Mouse (Mus musculus): ENCODE data around the gene Myof. TPM values are rescaled to one million over a fixed set of nuclear protein-coding genes. Genes with fewer than 3 reads are reported as not detected.

Myof gene
- total and polyA plus RNA-seq, 3 experiments = 3.6 to 65.2 (median 26.3) TPM

DNA sequence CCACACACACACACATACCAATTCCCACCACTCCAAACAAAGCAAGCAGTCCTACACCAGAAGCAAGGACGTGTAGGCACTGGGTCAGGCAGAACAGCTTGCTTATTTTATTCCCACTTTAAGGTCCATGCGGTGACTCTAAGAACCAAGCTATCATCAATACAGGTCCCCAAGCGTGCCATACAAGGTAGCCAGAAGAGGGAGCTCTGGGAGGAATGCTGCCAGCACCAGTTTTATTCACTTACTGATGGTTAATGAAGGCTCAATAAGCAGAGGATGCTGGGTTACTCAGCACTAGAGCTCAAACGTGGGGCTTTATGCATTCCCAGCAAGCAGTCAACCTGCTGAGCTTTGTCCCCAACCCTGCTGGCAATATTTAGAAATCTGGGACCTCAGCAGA, 96.7 kb downstream of the Myof start:
- no peak for DNase-seq

DNA sequence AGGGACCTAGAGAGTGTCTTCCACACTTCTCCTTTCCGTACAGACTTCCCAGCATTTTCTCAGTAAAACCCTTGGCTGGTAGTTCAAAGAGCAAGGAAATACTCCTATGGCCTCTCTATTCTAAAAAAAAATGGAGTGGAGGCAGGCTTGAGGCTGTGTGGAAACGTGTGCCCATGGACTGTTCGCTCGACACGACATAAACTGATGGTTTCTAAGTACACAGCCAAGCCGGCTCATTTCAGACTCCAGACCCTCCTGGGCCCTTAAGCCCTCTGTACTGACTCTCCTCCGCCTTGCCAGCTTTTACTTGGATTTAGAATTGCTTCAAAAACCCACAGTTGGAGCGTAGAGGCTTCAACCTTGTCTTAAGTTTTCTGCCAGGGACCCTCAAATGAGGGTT, 97.3 kb downstream of the Myof start:
- no peak for DNase-seq

DNA sequence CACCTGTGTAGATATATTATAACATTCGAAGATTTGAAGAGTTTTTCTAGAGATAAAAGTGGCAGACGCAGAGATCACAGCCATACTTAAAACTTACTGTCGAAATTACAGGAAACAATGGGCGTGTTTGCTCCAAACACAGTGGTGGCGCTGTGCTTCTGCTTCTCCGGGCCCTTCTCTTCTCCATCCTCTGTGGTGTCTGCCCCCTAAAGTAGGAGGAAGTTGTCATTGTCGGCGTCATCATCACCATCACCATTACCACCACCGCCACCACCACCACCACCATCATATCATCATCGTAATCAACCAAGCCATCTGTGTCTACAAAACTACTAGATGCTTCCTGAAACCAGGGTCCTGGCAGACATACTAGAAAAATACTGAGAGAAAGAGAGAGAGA, 104.2 kb downstream of the Myof start:
- no peak for DNase-seq

DNA sequence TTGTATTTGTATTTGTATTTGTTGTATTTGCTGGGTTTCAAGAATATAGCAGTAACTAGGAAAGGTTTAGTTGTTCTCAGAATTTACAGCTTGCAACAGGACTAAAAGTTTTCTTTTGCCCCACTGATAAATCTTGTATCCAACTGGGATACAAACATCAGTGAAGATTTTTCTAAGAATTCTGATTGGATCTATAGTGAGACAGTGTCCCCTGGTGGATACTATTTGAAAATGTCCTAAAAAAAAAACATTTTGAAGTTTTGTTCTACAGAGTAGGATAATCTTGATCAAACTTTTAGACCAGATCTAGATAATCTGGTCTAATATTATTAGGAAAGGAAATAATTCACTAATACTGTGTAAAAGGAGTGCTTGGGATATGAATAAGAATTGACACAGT, 106.3 kb downstream of the Myof start:
- DNase-seq = no peak

DNA sequence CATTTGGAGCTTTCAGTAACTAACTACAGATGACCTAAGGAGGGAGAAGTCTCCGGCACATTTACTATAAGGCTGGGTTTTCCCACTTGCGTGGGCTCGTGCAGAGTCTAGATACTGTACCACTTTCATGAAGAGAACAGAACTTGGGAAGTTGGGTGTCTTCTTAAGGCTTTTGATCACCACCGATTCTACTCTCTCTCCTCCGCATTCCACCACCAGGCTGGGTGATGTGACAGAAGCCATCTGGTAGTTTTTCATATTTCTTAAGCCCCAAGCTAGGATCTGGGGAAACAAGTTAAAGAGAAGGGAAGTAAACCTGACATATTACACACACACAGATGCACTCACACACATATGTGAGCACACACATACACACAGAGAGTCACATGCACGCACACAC, 108.7 kb downstream of the Myof start:
- no peak for DNase-seq

DNA sequence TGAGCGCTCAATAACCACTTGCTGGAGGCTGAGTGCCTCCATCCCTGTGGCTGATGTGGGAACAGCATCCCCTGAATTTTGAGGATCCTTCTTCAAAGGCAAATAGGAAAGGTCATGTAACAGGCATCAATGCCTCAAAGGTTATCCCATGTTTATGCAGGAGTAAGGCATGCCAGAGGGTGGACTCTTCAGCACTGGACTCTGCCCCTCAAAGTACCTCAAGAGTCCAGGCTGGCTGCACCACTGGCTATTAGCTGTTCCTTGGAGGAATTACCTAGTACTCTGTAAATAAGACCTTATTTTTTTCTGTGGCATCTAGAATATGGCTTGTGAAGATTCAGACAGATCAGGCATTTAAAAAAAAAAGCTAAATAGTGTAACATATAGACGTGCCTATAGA, 111.2 kb downstream of the Myof start:
- no peak for DNase-seq

DNA sequence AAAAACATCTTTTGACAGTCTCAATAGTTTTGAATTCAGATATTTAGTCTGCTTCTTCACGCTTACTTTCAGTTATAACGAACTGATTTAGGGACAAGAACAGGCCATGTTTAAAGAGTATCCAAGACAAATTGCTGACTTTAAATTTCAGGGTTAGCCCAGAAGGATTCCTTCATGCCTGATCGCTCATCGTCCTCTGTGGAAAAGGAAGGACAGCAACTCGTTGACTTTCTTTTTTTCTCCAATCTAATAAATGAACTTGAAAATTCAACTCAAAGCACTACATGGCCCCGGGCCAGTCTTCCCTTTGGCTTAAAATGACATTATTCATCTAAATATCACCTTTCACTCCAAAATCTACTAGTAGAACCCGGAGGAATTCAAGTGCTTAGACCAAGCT, 115.5 kb downstream of the Myof start:
- DNase-seq = no peak

DNA sequence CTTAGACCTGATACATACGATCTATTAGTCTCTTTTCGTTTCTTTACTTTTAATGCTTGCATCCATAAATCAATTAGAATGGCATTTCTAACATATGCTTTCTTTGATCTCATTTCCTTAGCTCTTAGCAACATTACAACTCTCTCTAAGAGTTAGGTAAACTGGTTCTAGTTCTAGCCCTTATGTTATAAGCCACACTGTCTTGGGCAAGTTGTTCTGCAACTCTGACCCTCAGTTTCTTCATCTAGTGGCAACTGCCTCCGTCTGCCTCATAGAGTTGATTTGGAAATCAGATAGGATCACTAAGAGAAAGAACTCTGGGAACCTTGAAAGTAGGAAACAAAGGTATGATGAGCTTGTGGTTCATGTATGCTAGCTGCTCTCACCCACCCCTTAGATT, 118.1 kb downstream of the Myof start:
- DNase-seq = no peak

DNA sequence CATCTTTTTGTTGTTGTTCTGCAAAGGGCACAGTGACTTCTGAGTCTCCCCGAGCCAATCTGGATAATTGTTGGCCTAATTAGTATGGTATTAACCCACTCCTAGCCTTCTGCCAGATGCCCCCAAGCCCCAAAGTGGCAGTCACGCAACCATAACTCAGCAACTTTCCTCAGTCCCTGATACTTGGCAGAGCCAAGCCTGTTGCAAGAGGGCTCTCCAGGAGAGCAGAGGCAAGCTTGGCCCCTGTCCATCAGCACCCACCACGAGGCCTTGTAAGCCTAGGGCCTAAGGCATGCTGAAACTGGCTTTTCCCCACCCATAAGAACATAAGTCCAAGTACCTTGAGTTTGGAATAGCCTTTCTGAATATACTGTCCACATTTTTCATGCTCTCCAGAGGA, 119.1 kb downstream of the Myof start:
- no peak for DNase-seq

DNA sequence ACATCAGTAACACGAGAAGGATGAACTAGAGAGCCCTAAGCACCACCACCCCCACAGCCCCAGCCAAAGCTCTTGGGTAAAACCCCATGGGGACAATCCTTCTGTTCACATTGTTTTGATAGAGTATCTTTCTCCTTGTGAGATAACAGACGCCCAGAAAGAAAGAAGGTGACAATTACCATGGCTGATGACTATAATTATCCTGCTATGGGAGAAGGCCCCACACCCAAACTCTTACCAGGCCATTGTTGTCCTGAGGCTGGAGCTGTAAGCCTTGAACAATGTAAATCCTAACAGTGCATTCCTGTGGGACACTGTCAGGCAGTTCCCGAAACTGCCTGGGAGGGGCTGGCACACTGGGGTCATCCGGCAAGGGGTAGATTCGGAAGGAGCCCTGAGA, 122.3 kb downstream of the Myof start:
- no peak for DNase-seq

DNA sequence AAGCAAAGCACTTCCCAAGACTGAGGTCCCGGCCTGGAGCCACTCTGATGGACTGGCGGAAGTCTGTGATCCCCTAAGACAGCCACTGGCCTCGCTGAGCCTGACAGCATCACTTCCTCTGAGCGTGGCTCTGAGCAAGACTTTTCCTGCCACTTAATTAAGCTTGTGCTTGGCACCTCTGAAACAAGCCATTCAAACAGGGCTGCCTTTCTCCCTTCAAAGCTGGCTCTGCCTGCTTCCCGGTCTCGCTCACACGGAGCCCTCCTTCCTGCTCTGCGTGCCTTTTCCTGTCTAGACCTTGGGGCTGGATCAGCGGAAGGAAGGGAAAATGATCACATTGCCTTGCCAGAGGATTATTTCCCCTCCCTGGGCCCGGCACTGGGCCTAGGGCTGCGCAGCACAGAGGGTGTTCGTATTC, 124.9 kb downstream of the Myof start:
- DNase-seq = peak; percentile 33

DNA sequence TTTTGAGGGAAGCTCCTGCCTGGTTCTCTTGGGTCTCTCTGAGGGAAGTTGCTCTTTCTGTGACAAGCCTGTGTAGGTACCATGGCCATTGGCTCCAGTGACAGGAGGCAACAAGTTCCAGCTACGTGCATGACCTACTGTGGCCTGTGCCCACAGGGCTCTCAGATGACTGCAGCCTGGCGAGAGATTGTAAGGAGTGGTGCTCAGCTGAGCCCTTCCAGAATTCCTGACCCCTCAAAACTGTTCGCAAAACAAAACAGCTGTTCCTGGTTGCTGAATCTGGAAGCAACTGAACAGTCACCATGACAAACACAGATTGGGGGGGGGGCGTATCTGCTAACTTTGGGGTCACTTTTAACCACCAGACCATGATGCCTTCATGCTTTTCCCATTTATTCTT, 129.1 kb downstream of the Myof start:
- DNase-seq = no peak

DNA sequence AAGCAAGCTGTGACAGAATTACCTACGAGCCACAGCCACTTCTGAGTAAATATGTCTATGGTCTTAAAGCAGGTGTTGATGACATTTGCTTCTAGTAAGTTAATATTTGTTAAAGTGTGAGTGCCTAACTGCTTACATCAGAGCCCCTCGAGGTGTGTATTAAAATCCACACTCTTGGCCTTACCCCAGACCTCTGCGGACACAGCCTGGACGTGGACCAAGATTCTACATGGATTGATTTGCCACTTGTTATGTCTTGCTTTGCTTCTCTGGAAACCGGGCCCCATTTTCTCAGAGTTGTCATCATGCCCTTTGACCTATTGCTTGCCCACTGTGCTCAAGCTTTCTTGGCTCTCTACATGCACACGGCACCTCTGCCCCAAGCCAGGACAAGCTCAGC, 130.9 kb downstream of the Myof start:
- no peak for DNase-seq

DNA sequence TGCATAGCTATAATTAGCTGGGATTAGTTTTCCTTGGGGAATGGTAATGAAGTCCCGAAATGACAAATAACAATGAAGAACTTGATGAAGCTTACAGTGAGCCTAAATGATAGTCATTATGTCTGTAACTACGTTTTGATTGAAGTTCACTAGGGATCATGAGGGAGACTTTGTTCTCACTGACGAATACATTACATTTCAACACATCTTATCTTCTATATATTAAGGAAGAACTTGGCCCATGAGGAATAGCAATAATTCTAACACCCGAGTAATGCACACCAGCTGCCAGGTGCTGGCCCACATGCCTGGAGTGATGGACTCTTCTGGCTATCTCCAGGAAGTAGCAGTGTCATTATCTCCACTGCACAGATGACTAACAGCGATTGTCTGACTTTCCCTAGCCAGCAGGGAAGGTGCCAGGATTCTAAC, 133.5 kb downstream of the Myof start:
- DNase-seq = no peak

DNA sequence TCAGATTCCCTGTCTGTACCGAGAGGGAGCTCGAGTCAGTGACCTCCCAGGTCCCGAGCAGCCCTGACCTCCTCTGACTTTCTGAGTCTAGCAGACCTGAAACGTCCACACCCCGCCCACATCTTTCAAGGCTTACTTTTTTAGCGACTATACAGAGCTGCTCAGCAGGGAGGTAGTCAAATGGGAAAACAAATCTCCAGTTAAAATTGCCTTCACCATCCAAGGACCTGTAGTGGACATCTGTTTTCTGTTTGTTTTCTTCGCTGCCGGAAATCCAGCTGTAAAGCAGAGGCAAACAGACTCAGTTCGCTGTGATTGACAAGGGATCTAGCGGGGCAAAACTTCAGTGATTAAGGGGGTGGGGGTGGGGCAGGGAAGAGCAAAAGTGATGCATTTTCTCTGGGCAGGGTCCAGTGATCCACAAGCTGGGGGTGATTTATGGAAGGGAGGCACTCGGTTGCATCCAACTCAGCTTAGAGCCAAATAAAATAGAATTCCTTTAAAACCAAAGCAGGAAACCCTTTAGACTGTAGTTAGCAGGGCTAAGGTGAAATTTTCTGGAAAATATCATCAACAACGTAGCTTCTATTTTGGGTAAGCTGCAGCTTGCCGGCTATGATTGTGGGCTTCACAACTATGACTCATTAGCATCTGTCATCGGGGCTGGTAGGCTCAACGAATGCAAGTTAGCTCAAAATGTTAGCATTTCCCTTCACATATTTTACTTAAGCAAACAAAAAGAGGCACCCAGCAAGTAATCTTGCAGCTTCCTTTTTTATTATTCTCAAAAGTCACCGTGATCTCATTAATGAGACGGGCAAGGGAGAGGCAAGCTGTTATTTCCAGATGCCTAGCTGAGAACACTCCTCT, 135.7 kb downstream of the Myof start:
- DNase-seq = no peak

DNA sequence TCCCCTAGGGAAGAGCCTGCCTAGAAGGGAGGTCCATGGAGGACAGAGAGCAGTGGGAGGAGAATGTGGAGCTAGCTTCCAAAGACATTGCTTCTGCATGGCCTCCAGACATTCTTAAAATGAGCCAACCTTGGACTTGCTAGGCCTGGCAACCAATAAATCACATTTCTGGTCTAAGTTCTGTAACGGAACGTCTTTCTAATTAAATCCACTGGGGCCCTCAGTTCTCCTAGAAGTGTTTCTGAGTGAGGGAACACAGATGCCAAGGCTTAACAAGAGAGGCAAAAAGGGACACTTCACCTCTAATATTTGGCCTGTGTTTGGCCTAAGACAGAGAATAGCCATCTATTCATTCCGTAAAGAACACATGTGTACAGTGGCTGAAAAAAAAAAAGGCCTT, 136.5 kb downstream of the Myof start:
- no peak for DNase-seq

DNA sequence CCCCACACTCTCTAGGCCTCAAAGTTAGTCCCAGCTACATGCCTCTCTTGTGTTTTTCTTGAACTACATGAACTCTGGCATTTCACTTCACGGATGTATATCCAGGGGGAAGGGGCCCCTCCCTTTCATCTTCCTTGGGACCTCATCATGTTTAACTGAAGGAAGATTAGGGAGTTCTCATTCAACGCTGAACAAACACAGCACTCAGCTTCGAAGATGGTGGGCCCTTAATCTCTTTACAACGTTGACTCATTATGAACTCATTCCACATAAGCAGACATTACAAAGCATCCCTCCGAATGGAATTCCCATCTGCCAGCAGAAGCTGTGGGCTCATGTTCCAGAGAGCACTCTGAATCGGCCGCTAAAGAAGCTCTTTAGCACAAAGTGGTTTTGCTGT, 147.3 kb downstream of the Myof start:
- no peak for DNase-seq

DNA sequence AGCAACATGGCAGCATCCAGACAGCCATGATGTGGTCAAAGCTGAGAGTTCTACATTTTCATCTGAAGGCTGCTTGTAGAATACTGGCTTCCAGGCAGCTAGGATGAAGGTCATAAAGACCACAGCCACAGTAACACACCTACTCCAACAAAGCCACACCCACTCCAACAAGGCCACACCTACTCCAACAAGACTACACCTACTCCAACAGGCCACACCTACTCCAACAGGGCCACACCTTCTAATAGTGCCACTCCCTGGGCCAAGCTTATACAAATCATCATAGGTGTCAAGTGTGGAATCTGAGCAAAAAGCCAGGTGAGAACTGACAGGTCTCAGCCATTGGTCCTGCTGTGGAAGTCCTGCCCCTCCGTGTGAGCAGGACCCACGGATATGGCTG, 152.4 kb downstream of the Myof start:
- no peak for DNase-seq

DNA sequence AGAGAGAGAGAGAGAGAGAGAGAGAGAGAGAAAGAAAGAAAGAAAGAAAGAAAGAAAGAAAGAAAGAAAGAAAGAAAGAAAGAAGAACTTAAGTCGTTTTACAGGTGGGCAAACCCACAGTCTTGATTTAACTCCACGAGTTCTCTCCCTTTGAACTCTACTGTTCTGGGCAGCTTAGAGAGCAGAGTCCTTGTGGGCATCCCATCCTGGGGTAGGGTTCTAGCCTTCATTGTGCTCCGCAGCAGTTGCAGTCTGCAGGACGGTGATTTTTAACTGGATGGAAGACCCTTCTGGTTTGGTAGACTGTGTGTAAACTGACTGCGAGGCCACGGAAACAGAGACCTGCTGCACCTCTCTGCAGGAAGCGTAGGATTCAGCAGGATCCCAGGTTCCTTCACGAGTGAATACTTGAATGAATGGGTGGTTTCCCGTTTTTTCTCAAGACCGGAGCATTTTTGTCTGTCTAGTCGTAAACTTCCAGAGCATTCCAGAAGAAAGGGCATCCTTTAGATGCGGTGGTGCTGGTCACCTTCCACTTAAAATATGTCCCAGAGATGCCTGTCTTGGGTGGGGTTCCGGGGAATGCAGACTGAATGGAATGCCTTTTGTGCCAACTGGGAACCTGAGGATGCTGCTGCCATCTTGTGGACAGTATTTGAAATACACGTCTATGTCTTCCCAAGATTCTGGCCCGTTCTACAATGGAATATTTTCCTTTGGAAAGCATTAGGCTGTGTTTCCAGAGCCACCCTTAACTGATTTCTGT, 156.8 kb downstream of the Myof start:
- DNase-seq = peak; percentile 41

DNA sequence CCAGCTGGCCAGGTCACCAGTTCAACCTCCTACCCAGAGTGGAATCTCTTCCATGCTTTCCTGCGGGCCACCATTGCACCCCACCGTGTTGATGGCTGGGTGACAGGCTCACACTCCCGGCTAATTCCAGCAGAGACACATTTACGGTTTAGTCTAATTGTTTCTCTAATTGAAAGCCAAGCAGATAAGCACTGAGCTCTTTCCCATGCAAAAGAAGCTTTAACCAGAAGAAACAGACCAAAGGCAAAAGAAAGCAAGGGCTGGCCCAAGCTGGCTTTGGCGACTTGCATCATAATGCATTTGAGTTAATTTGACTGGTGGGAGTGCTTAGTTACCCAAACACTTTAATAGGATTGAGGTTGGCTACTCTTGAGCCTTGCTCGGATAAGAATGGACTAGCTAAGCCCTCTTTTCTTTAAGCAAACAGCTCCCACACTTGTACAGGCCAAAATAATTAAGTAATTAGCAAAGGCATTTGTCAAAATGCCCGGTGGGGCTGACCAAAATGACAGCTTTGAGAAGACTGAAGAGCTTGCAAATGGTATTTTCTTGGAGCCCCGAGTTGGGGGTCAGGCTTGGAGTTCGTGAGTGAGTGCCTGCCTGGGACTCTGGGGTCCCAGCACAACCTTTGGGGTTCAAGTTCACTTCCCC, 161.8 kb downstream of the Myof start:
- no peak for DNase-seq

DNA sequence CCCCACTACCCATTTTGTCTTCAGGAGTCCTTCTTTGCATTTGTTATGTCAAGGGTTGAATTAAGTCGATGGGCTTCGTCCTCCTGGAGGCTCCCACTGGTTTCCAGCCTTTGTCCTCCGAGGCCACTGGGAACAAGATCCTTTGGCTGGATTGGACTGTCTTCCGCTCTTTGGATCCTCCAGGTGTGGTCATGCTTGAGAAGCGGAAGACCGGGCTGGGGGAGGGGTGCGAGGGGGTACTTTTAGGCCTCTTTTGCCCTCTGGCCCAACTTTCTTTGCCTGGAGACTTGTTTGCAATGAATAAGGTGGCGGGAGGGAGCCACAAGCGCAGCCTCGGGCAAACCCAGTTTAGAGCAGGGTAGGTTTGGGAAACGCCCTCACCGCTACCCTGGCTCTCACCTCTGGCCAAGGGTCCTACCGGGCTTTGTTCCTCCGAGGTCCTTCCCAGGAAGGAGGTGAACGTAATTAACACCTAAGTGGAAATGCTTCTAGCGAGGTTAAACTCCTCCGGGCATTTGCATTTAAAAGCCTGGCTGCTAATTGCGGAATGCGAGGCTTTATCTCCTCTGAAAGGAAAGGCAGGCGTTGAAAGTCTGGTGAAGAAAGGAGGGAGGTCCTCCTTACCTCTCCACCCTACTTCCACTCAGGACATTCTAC, 165.7 kb downstream of the Myof start:
- DNase-seq = no peak

DNA sequence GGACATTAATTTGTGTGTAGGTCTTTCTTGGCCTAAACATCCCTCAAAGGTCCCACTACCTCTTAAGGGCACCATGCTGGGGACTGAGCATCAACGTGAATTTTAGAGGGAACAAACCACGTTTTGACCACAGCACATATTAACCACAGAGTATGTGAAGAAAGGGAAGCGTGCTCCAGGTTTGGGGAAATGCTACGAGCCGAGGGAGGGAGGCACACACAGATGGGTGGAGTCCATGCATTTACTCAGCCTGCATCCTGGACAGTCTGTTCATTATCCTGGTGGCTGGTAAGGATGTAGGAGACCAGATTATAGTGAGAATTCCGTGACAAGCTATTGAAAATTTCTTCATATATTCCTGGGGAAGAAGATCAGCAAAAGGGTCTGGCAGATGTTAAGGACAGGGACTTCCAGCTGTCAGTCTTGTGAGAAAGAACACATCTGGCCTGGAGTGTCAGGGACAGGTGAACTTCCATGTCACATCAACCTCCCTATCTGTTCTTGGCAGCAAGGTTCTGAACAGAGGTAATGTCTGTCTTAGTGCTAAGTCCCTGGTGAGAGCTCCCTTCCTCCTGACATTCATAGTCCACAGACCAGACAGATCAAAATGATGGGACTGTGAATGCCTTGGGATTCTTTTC, 166.7 kb downstream of the Myof start:
- no peak for DNase-seq
